Mouse (Mus musculus): ENCODE data around the gene Sord.

DNA sequence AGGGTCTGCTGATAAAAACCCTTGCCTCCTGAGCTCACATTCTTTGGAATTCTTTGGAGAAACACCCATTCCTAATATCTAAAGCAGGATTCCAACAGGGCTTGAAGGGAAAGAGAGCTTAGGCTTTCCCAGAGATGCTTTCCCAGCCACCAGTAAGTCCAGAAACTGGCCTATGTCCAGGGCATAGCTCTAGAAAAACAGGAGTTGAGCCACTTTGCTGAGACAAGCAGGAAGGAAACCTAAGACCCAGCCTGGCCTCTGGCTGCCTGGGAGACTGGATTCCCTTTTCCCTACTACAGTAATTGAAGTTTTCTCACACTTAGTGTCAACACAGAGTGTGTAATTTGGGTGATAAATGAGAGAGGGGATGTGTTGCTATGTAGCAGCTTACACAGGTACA lies 1.8 kb downstream of the Sord start:
- TF ChIP-seq POLR2A (IDR thresholded peaks at IDR 0.05; ENCODE audit: low read depth, low read length) (no peak), CTCF (IDR thresholded peaks at IDR 0.05; ENCODE audit: borderline replicate concordance, insufficient read depth, low read length) (no peak)
